Mouse (Mus musculus) ES-Bruce4 (cell line): ENCODE measurements around the gene Col24a1.

Source experiments
- CTCF ChIP-seq: IDR thresholded peaks from one replicate; pipeline ENCODE4 v1.8.1; 2011; ENCODE audit warnings: low read depth, low read length
- EP300 ChIP-seq: IDR thresholded peaks from 2 replicates; pipeline ENCODE4 v1.6.1; 2011; ENCODE audit warnings: low read depth, low read length; ENCODE audit not compliant: insufficient read depth
- POLR2A ChIP-seq: IDR thresholded peaks from one replicate; pipeline ENCODE4 v1.8.1; 2011; ENCODE audit warnings: low read length; ENCODE audit not compliant: insufficient read depth

- TF ChIP-seq CTCF (no peak), EP300 (no peak), POLR2A (no peak)
These were observed 299.7 kb downstream of the Col24a1 start for GRCm38 (mm10) chr3:145591841-145592542.
